Mouse (Mus musculus) skeletal muscle tissue, adult 2 months (tissue): Measurements from ENCODE around the gene Tmem117.

Source experiments
- DNase-seq: peaks from one replicate; pipeline ENCODE4 v3.0.0-alpha.2; 2012; ENCODE audit warnings: low read depth, low spot score

Tmem117 gene

DNA sequence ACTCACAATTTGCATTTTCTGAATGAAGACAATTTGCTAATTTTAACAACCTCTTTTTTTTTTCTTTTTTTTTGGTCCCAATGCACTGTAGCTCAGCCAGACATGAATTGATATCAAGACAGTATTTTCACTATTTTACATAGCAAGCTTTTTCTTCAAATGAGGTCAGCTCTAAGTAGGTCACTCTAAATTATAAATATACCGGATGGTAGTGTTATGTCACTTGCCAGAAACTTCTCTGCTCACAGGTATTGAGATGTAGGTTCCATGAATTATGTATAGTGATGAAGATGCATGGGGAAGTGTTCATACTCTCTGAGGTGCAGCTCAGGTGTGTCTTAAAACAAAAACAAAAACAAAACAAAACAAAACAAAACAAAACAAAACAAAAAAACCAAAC lies 264.2 kb downstream of the Tmem117 start:
- no peak for DNase-seq

DNA sequence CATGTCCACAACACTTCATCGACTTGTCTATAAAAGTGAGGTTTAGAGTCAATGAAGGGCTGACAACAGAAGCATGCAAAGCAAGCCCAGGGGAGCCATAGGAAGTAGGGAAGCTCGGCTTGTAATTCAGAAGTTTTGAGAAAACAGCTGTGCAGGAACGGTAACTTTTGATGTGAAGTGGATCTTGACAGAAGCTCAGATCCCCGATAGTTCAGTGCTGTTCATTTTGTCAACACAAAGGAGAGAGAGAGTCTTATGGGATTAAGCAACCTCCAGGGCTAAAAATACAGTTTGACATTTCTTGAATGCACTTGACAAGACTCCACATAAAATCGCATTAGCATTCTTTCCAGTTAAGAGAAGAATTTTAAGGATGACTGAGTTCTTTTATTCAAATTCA lies 265.1 kb downstream of the Tmem117 start:
- DNase-seq = no peak

DNA sequence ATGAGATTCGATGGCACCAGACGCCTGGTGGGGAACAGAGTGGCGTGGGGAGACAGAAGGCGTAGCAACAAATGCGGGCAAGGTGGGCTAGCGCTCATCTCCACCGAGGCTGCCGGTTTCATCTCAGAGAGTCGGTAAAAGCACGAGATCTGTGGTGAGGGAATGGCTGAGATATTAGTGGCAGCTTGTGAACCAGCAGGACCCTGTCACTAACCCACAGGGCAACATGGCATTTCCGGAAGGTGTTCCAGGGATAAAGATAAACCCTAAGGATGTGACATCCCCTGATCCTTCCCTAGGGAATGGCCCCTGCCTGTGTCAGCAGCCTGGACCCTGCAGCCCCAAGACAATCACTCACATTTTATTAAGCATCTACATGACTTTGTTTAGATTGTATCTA lies 266.6 kb downstream of the Tmem117 start:
- no peak for DNase-seq

DNA sequence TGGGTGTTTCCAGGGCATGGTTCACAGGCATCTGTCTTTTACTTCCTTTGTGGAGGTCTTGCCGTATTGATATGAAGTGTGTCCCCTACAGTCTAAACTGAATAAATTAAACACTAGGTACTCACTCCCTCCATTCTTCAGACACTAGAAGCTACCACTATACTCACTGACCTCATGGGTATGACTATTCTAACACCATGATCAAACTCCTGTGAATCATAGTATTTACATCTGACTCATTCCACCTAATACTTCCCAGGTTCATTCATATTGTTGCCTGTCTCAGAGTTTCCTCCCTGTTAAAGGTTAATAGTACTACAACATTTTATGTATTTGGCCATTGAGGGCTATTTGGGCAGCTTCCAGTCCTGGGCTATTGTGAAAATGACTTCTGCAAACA lies 274.2 kb downstream of the Tmem117 start:
- DNase-seq = no peak

DNA sequence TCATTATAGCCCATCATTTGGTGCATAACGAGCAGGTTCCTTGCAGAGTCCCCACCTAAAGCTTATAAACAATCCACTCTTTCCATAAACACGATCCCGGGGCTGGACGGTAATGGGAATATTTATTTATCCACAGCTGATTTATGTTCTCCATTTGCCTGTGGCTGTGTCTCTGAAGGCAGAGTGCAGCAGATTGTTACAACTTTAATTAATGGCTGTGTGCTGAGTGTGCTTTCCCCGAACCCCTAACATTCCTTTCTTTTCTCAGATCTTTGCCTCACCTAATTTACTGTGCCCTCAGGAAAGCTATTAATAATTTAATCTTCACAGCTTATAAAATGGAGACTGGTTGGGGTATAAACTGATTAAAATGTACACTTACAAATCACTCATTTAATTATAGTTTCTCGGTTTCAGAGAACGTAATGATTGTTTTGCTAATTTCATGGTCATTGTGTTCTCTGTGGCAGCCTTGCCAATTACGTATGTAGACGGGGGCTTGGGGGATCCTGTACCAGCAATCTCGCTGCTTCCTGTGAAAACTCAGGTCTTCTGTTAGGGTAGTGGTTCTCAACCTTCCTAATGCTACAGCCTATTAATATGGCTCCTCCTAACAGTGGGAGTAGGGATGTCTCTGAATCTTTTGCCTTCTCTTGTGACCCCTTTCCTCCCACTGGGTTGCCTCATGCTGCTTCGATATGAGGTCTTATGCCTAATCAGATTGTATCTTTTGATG lies 275.8 kb downstream of the Tmem117 start:
- no peak for DNase-seq

DNA sequence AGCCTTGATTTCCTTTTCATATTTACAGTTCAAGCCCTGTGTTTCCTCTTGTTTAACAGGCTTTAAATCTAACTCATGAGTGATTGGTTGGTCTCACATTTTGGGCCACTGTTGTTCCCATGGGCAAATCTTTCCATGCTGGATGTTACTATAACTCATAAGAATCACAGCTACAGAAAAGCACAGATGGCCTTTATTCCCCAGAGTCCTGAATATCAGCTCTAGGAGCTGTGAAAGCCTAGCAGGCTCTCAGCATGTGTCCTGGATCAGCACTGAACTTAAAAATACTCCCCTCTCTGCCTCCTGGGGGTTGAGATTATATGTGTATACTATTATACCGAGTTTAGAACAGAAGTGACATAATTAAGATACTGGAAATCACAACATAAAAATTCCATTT lies 292.6 kb downstream of the Tmem117 start:
- DNase-seq = no peak

DNA sequence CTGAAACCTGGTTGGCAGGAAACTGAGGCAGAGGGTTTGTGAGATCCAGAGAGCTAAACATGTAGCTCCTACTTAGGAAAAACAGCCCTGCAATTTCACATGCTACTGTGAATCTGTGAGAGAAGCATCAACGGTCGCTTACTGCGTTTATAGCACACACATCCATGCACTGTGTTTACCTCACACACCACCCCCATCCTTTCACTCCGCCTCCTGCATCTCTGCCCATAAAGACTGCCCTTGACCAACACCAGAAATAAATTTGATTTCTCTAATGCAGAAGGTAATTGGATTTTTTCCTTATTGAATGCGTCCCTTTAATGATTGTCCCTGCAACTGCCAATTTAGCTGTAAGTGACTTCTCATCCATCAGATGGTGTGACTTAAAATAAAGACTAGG lies 299.0 kb downstream of the Tmem117 start:
- no peak for DNase-seq

DNA sequence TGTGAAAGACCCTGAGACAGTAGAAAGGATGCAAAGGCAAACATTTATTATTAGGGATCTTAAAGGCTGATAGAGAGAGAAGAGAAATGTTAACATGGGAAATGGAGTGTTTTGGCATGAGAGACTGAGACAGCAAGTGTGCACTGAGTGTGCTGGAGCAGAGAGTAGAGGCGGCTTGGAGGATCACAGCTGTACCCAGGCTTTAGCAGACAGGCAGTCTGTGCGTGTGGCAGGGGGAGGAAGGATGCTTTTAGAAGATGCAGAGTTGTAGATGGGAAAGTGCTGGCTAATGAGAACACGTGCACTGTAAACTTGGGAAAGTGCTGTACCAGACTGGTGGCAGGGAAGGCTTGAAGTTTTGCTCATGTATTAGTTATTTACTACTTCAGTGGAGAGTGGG lies 301.7 kb downstream of the Tmem117 start:
- DNase-seq = no peak

DNA sequence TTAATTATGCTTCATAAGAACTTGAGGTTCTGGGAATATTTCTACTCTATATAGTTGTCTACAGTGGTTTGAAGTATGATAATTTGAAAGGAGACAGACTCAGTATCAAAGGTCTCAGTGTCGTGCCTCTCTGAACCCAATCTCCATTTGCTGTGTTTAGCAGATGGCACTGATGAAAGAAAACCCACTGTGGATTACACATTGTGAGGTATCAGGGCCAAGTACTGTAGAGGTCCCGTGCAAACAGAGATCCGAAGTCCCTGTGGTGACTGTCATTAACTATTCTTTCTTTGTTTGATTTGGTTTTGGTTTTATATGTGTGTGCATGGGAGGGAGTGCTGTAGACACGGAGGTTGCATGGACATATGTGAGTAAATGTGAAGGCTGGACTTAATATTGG lies 304.0 kb downstream of the Tmem117 start:
- DNase-seq = no peak

DNA sequence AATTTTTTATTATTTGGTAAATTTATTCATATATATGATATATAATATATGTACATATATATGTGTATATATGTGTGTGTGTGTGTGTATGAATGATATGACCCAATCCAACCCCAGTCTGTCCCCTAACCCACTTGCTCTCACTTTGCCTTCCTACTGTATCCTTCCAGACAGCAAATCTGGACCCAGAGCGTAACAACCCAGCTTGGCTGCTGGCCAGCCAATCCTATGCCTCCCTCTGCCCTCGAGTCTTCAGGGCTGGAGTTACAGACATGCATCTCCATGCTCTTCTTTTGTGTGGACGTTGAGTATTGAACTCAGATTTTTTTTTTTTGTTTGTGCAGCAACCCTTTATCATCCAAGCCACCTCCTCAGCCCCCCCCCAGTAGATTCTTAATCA lies 304.4 kb downstream of the Tmem117 start:
- DNase-seq = no peak

DNA sequence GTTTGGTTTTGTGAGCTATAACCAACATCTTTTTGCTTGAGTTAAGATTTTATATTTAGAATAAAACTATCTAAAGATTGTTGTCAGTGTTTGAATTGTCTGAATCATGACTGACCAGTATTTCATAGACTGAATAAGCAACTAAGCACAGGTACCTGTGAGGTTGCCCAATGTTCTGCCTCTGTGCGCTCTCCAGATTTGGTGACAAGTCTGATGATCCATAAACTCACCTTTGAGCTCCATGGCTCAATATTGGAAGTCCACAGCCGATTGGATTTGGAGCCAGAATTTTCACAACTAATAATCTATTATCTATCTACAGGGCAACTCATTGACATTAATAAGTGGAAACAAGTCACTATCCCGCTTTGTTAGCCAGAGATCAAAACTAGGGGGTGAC lies 312.9 kb downstream of the Tmem117 start:
- no peak for DNase-seq

DNA sequence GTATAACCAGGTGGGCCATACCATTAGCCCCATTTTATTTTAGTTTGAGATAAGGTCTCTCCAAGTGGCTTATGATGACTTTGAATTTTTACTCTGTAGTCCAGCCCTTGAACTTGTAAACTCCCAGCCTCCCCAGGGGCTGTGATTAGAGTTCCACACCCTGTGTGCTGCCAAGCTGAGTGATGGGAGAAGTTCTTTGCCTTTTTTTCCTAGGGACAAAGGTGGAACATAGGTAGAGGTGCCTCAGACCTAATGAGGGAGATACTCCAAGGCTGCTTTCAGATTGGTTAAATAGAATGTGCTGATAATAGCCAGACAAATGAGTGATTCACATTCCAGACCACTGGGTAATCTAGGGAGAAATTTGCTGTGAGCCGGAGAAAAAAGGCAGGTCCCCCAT lies 313.4 kb downstream of the Tmem117 start:
- no peak for DNase-seq

DNA sequence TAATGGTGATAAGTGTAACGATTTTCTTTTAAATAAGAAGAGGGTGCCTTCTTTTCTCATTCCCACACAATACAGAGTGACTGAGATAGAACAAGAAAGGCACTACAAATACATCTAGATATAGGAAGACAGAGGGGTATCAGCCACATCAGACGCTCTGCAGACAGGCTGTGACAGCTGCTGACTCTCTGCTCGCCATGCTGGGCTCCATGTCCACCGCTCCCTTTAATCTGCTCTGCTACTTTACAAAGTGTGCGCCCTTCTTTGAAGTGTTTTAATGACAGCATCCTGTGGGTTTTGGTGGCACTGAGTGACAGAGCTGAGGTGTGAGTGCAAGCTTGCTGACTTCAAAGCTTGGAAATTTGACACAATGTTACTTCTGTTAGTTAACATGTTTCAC lies 314.9 kb downstream of the Tmem117 start:
- no peak for DNase-seq

DNA sequence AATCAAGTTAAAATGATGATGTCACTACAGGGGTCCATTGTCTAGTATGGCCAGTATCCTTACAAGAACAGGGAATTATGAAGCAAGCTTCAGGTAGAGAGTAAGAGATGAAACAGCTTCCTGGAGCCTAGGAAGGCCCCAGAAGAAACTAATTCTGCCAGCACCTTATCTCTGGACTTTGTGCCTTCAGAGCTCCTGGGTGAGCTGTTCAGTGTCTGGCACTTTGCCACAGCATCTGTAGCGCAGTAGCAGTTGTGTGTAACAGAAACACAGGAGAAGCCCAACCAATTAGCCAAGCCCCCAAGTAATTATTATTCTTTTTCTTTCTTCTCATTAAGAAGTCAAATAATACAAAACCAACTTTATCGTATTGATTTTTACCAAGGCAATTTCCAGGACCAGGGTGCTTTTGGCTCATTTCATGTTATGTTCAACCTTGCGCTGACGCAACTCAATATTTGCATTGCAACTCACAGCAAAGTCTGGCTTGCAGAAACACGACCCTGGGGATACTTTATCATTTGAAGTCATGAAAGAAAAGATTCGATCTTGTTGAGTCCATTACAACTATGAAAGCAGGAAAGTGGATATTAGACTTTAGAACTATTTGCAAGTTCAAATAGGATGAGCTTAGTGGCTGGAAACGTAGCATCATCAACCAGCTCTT lies 322.5 kb downstream of the Tmem117 start:
- no peak for DNase-seq

DNA sequence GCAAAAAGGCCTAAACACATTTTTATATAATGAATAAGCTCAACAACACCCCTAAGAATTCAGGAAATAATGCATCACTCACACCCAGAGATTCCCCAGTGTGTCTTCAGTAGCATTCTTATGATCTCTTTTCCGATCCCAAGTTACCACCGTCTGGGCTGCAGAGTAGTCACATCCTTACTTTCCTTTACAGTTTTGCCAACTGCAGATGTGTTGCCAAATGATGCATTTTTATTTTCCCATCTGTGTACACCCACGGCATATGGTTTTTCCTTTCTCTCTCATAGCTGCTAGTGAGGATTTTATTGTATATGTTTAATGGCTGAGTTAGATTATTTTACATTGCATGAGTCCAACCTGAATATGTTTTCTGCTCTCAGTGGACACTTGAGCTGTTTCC lies 327.7 kb downstream of the Tmem117 start:
- no peak for DNase-seq

DNA sequence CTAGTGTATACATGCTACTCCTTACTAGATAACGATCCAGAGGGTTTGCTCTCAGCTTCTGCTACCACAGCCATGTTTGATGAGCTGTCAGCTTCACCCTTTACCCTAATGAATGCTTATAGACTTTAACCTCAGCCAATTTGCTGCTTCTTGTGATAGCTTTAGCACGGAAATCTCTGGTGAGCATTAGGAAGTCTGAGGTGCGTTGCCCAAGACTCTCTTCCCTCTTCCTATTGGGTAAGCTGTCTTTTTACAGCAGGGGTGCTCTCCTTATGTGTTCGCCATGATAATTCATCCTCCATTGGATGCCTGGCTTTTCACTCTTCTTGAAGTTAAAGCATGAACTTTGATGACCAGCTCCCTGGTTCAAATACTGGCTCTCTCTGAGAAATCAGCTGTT lies 328.2 kb downstream of the Tmem117 start:
- no peak for DNase-seq

DNA sequence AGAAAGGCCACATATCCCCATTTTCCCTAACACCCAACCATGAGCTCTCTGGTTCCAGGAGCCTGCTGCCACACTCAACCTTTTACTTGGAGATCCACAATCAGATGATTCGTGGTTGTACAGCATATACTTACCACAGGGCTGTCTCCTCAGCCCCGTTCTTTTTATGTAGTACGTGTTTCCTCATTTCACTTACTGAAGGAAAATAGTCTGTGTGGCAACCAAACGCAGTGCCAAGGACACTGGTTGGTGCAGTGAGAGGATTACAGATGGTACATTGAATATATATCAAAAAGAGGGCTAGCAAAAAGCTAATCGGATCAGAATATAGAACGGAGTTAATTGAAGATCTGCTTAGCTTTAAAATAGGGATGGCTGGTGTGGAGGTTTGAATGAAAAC lies 338.0 kb downstream of the Tmem117 start:
- DNase-seq = no peak

DNA sequence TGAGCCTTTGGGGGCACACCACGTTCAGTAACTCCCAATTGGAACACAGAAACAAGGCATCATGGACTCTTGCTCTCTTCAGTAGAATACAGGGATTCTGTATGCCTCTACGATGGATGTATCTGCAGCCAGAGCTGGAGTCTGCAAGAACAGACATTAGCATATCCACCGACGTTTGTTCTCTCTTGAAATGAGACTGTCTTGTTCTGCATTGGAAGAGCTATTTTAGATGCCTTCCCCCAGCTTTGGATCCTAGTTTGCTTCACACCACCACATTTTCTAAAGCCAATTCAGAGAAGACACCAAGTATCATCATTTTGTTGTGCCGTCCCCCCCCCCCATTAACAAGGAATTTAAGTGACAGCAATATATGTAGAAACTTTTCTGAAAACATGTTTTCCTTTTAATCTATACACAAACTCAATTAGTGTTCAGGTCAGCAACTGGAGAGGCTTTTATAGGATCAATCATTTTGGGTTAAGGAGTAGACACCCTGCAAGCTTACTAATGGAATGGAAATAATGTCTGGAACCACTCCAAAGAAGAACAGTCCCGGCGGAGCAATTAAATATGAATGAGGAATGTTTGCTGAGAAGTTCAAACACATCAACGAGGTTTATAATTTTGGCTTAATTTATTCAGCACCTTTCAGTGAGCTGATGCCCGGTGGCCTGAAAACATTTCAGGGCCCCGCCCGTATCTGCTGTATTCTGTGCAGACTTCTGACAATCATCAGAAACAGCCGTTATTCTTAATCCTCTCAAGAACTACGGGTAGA lies 339.6 kb downstream of the Tmem117 start:
- DNase-seq = no peak

DNA sequence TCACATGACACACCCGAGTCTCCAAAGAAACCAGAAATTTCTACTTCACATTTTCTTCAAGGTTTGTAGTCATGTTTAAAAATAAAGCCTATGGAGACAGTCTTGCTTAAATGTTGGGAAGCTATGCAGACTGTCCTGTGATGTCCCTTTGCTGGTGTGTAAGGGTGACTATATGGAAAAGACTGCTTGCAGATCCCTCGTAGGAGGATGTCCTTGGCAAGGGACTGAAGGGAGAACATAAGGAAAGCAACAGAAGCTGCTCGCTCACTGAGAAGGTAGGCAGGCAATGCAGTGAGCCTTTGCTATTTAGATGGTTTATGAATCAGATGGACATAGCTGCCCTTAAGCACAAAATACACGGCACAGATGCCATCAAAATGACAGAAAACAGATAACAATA lies 352.8 kb downstream of the Tmem117 start:
- no peak for DNase-seq

DNA sequence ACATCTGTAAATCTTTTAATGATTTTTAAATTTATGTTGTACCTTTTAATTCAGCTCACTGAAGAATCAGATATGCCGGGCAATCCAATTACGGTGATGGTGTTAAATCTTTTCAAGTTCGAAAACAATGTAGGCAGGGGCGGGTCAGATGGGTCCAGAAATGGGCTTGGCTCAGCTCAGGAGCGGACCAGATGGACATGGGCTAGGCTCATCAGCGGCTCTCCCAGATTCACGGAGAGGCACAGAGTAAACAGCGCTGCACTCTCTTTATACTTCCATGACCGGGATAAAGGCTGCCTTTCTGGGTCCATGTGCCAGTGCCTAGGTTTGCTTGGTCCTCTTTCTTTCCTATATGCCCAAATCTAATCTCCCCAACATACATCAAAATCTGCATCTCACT lies 366.3 kb downstream of the Tmem117 start:
- DNase-seq = no peak

DNA sequence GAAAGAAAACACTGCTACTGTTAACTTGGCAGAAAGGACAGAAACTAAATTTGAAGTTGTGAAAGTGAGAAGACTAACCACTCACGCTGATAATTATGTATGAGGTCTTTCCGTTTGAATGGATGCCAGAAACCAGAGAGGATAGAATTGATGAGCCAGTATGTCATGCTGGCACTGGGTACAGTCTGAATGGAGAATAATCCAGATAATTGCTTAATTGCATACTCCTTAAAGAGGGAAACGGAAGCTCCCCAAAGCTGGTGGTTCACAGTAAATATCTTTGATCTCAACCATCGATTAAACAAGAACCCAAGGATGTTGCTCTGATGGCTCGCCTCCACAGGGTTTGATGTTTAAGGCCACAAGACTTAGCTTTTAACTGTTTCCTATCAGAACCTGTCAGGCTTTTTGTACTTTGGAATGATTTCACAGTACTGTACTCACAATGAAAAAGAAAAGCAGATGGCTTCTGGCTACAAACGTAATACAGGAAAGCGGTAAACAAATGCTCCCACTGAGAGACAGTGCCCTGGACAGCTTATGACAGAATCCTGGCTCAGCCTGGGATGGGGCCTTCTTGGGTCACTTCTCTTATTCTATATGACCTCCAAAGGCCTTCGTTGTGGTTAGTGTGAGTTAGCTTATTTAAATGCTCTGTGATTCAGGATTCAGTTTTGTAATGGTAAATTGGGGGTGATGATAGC lies 376.2 kb downstream of the Tmem117 start:
- DNase-seq = no peak

DNA sequence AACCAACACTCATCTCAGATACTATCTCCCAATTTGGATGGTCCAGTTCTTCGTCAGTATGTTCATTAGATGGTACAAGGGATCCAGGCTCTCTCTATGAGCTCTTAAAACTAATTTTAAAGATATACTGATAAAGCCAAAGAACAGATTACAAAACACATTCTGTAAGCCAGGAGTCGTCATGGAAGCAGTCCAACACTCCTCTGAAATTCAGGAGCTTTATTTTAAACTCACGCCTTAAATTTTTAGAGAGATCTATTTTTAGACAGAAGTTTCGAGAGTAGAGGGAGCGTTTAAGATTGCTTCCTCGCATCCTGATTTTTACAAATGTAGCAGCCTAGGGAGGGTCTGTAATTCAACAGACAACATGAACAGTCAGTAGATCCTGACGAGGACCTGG lies 393.2 kb downstream of the Tmem117 start:
- DNase-seq = no peak
